Mouse (Mus musculus) ES-Bruce4 (cell line): ENCODE measurements around the gene Ica1. TPM values are rescaled to one million over a fixed set of nuclear protein-coding genes. Genes with fewer than 3 reads are reported as not detected.

Source experiments
- H3K27ac ChIP-seq: 2 replicates; pipeline ENCODE4 v1.5.1; 2012; ENCODE audit warnings: low read length, inconsistent platforms; ENCODE audit not compliant: insufficient read depth
- H3K27me3 ChIP-seq: 2 replicates; pipeline ENCODE4 v1.6.1; 2012; ENCODE audit warnings: mild to moderate bottlenecking, low read length, inconsistent platforms; ENCODE audit not compliant: control insufficient read depth, poor library complexity, insufficient read depth, severe bottlenecking
- H3K36me3 ChIP-seq: 2 replicates; pipeline ENCODE4 v1.6.1; 2012; ENCODE audit warnings: inconsistent platforms, mild to moderate bottlenecking, low read length, moderate library complexity; ENCODE audit not compliant: control insufficient read depth, poor library complexity, insufficient read depth, severe bottlenecking
- H3K4me1 ChIP-seq: one replicate; pipeline ENCODE4 v1.8.1; 2011; ENCODE audit warnings: low read length; ENCODE audit not compliant: control insufficient read depth, insufficient read depth
- H3K4me3 ChIP-seq: 2 replicates; pipeline ENCODE4 v1.5.1; 2011; ENCODE audit warnings: low read depth, mild to moderate bottlenecking, low read length
- H3K9ac ChIP-seq: 2 replicates; pipeline ENCODE4 v1.6.1; 2012; ENCODE audit warnings: low read depth, mild to moderate bottlenecking, inconsistent platforms; ENCODE audit not compliant: poor library complexity, severe bottlenecking
- H3K9me3 ChIP-seq: replicated peaks from 2 replicates; pipeline ENCODE4 v1.6.1; 2012; ENCODE audit warnings: mild to moderate bottlenecking, low read length, inconsistent platforms; ENCODE audit not compliant: control insufficient read depth, poor library complexity, insufficient read depth, severe bottlenecking
- CTCF ChIP-seq: IDR thresholded peaks from one replicate; pipeline ENCODE4 v1.8.1; 2011; ENCODE audit warnings: low read depth, low read length
- EP300 ChIP-seq: IDR thresholded peaks from 2 replicates; pipeline ENCODE4 v1.6.1; 2011; ENCODE audit warnings: low read depth, low read length; ENCODE audit not compliant: insufficient read depth
- POLR2A ChIP-seq: IDR thresholded peaks from one replicate; pipeline ENCODE4 v1.8.1; 2011; ENCODE audit warnings: low read length; ENCODE audit not compliant: insufficient read depth
- polyA plus RNA-seq: library from polyadenylated mRNA; stranded (reverse); fragments of >200 nt; gene quantifications from 2 replicates; pipeline ENCODE4 v1.2.4, GENCODE M21; 2011; ENCODE audit warnings: low read depth; ENCODE audit not compliant: missing spikeins, insufficient read depth, insufficient read length

Ica1 gene
- polyA plus RNA-seq, 1 experiment, result 11.0 TPM

DNA sequence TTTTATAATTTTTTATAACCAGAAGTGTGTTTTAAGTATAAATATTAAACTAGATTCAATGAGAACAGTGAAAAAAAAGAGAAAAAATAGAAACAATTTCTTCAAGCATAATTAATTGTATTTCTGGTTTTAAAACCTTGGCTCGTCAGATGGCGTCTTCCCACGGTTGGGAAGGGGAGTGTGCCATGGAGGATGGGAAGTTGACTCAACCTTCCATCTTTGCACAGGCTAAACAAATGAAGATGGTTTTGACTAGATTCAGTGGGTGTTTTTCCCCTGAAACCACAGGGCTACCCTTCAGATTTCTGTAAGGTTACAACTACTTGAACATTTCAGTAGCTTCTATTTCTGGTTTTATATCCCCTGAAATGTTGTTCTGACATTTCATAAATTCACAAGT is 12.5 kb downstream of the Ica1 start:
- Histone ChIP-seq H3K9ac (no peak overlapping the region), H3K27ac (no peak overlapping the region), H3K27me3 (no peaks in the 10 kb centered on the region), H3K36me3 (no peaks in the 10 kb centered on the region), H3K4me1 (no peaks in the 10 kb centered on the region), H3K4me3 (no peak overlapping the region), H3K9me3 (no peaks in the 10 kb centered on the region)
- no peak for TF ChIP-seq POLR2A
- no peak for TF ChIP-seq EP300
- no peak for TF ChIP-seq CTCF

- TF ChIP-seq EP300 (no peak), CTCF (no peak), POLR2A (no peak)
- Histone ChIP-seq H3K9ac (no peak overlapping the region), H3K4me3 (no peak overlapping the region), H3K36me3 (no peaks in the 10 kb centered on the region), H3K27me3 (no peaks in the 10 kb centered on the region), H3K4me1 (no peaks in the 10 kb centered on the region), H3K27ac (no peak overlapping the region), H3K9me3 (no peaks in the 10 kb centered on the region)
Observed at GRCm38 (mm10) chr6:8765064-8765463, 13.2 kb downstream of the Ica1 start.

DNA sequence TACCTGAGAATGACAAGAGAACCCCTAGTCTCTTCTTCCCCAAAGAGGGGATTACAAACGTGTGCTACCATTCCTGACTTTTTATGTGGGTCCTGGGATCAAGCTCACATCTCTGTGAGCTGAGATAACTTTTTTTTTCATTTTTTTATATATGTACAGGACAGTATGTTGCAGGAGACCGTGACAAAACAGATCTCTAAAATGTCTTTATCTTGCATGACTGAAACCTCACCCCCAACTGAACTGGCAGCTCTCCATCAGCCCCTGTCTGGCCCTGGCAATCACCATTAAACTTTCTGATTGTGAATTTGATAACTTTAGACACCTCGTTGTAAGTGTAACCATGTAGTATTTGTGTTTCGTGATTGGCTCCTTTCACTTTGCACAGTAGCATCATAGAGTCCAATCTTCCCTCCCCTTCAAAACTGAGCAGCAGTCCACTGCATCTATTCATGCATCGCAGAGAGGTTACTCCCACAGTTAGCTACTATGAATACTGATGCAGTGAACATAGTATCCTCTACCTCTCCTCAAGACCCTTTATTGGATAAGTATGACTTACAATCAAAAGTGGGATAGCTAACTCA is 17.5 kb downstream of the Ica1 start:
- Histone ChIP-seq H3K4me1 (no peaks in the 10 kb centered on the region), H3K4me3 (no peak overlapping the region), H3K9ac (no peak overlapping the region), H3K27ac (no peak overlapping the region), H3K27me3 (no peaks in the 10 kb centered on the region), H3K9me3 (no peaks in the 10 kb centered on the region), H3K36me3 (no peaks in the 10 kb centered on the region)
- TF ChIP-seq POLR2A, result no peak
- TF ChIP-seq EP300, result no peak
- no peak for TF ChIP-seq CTCF

DNA sequence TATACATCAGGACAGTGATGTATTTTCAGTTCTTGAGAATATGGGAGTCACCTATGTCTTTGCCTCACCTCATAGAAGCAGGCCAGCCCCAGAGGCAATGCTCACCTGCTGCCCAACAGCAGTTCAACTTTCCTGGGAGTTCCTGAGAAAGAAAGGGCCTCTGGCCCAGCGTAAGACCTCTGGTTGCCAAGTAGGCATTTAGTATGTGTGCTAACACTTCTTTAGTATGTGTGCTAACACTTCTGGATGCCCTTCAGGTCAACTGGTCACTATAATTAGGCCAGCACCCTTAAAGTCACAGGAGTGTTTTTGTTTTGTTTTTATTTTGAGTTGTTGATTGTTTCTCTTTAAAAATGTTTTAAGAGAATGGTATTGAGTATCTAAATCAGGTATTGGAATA is 18.4 kb downstream of the Ica1 start:
- H3K27ac ChIP-seq, result no peak overlapping the region
- no peak overlapping the region for H3K9ac ChIP-seq
- TF ChIP-seq CTCF, result no peak
- TF ChIP-seq POLR2A, result no peak
- H3K9me3 ChIP-seq, result no peaks in the 10 kb centered on the region
- no peaks in the 10 kb centered on the region for H3K36me3 ChIP-seq
- H3K4me3 ChIP-seq, result no peak overlapping the region
- H3K27me3 ChIP-seq, result no peaks in the 10 kb centered on the region
- H3K4me1 ChIP-seq, result no peaks in the 10 kb centered on the region

- TF ChIP-seq EP300 (no peak), POLR2A (no peak), CTCF (no peak)
- H3K27me3 ChIP-seq, result no peaks in the 10 kb centered on the region; the same call in 1 of the 2 replicates
- no peaks in the 10 kb centered on the region for H3K9me3 ChIP-seq
- H3K27ac ChIP-seq, result no peak overlapping the region
- H3K36me3 ChIP-seq, result no peaks in the 10 kb centered on the region
- H3K4me1 ChIP-seq, result no peaks in the 10 kb centered on the region
- no peak overlapping the region for H3K4me3 ChIP-seq
- H3K9ac ChIP-seq, result no peak overlapping the region
Observed at GRCm38 (mm10) chr6:8755760-8756276, 22.5 kb downstream of the Ica1 start.

- H3K9me3 ChIP-seq, result no peaks in the 10 kb centered on the region
- H3K4me1 ChIP-seq, result no peaks in the 10 kb centered on the region
- no peaks in the 10 kb centered on the region; the same call in 1 of the 2 replicates for H3K27me3 ChIP-seq
- H3K4me3 ChIP-seq, result no peak overlapping the region
- no peak for TF ChIP-seq EP300
- H3K27ac ChIP-seq, result no peak overlapping the region
- no peak overlapping the region for H3K9ac ChIP-seq
- no peaks in the 10 kb centered on the region for H3K36me3 ChIP-seq
Observed at GRCm38 (mm10) chr6:8754486-8754885, 23.8 kb downstream of the Ica1 start.

GRCm38 (mm10) chr6:8753723-8754036 is 24.6 kb downstream of the Ica1 start:
- TF ChIP-seq EP300, result no peak
- H3K9ac ChIP-seq, result no peak overlapping the region
- no peaks in the 10 kb centered on the region for H3K4me1 ChIP-seq
- H3K27me3 ChIP-seq, result no peaks in the 10 kb centered on the region; the same call in 1 of the 2 replicates
- no peak overlapping the region for H3K4me3 ChIP-seq
- H3K36me3 ChIP-seq, result no peaks in the 10 kb centered on the region
- no peak overlapping the region for H3K27ac ChIP-seq
- no peaks in the 10 kb centered on the region for H3K9me3 ChIP-seq
